In the genomic region with DNA sequence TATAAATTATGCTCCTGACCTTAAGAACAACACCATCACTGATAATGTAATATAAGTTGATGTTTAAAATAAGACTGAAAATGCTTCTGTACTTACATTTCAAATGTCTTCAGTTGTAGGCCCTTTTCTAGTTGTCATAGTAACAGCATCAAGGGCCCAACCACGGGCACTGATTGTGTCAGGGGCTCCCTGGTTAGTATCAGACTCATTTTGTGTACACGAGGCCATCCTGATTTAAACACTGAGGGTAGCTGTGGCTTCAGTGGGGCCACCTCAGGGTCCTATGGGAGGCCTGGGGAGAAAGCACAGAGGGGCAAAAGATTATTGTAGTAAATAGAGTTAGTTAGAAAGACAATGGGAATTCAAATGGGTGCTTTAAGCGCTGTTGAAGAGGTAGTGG, we compare ENCODE assay signal across 26 mouse cellular contexts. TPM values are rescaled to one million over a fixed set of nuclear protein-coding genes. Genes with fewer than 3 reads are reported as not detected.
"Had no signal": no experiment of that assay in that cellular context is flagged by ENCODE, and none has a peak within 500 bp of the region (broad histone marks: within the 10 kb centered on the region; RNA-seq: fewer than 3 reads in every experiment).

No protein-coding gene starts in this region.

- DNase-seq: lung, adult 18-20 months; lung, embryonic 14.5 days; lung, postnatal 10 days; lung, postnatal 4 days; midbrain, embryonic 14.5 days; retina, postnatal 1 day; right cerebral cortex, adult 18-20 months; right cerebral cortex, postnatal 25 days; right cerebral cortex, postnatal 4 days; spleen, adult 18-20 months; thymus, adult 18-20 months; thymus, postnatal 14 days; thymus, postnatal 36 days had no signal

- H3K4me1 ChIP-seq: midbrain, embryonic 12.5 days; neural tube, embryonic 13.5 days; neural tube, embryonic 15.5 days had no signal

- H3K9me3 ChIP-seq: neural tube, embryonic 13.5 days; neural tube, embryonic 15.5 days had no signal

- H3K4me3 ChIP-seq: midbrain, embryonic 12.5 days; myocyte; neural tube, embryonic 13.5 days; neural tube, embryonic 15.5 days had no signal

- H3K9ac ChIP-seq: lung, embryonic 14.5 days; midbrain, embryonic 12.5 days; neural tube, embryonic 13.5 days; neural tube, embryonic 15.5 days had no signal

- H3K27ac ChIP-seq: midbrain, embryonic 12.5 days; neural tube, embryonic 13.5 days; neural tube, embryonic 15.5 days had no signal

- H3K27me3 ChIP-seq: midbrain, embryonic 12.5 days; neural tube, embryonic 13.5 days; neural tube, embryonic 15.5 days had no signal

- H3K4me2 ChIP-seq: lung, embryonic 14.5 days; midbrain, embryonic 12.5 days; neural tube, embryonic 13.5 days; neural tube, embryonic 15.5 days had no signal

RNA-seq across cellular contexts. Expression of a gene that starts 52.0 kb away (rescaled TPM):
- total RNA-seq: megakaryocyte, adult 5-6 weeks; megakaryocyte-erythroid progenitor cell, adult 5-6 weeks had no signal
- polyA plus RNA-seq: liver, embryonic 16.5 days; lung, embryonic 14.5 days; lung, embryonic 16.5 days; midbrain, embryonic 12.5 days; midbrain, embryonic 14.5 days; myocyte; neural tube, embryonic 11.5 days; neural tube, embryonic 13.5 days; neural tube, embryonic 15.5 days; small intestine, adult 2 months; stomach, embryonic 14.5 days; stomach, embryonic 16.5 days; thymus, postnatal 0 days had no signal
